Mouse (Mus musculus): ENCODE data around the gene Ylpm1. TPM values are rescaled to one million over a fixed set of nuclear protein-coding genes. Genes with fewer than 3 reads are reported as not detected.

Gene Ylpm1
- polyA plus RNA-seq, 1 experiment from 2014 or later = 45.3 TPM

DNA sequence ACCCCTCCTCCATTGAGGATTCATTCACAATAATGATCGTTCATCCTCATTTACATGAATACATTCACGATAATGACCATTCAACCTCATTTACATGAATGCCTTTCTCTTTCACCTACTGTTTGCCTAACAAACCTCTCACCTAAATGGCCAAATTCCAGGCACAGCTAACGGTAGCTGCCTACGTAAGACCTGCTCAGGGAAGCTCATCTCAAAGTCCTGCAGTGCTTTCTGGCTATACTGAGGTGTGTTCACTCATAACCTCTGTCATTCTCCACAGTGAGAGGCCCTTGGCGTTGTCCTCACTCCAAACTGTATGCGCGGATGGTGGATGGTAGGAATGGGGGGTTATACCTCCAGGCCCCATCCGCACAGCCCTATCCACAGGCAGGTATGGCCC, 108.7 kb downstream of the Ylpm1 start:
- DNase-seq (ENCODE audit: low spot score) = no peak
- WGBS = 87% methylated on average over 8 of the region's 8 CpGs
- Histone ChIP-seq H3K27me3 (ENCODE audit: control insufficient read depth, insufficient read depth, low read length) (no peaks in the 10 kb centered on the region), H3K27ac (replicated peaks; ENCODE audit: low read depth, low read length) (no peak overlapping the region), H3K9me3 (replicated peaks; ENCODE audit: control insufficient read depth, low read length) (no peaks in the 10 kb centered on the region), H3K36me3 (replicated peaks; ENCODE audit: control insufficient read depth, insufficient read depth, low read depth, low read length) (no peaks in the 10 kb centered on the region), H3K4me2 (ENCODE audit: low read depth, low read length) (no peak overlapping the region), H3K9ac (replicated peaks; ENCODE audit: low read length) (no peak overlapping the region), H3K4me1 (ENCODE audit: control insufficient read depth, insufficient read depth, low read length) (no peaks in the 10 kb centered on the region), H3K4me3 (ENCODE audit: low read depth, low read length) (no peak overlapping the region)
- no peak for ATAC-seq (replicated peaks; ENCODE audit: insufficient number of reproducible peaks, low FRiP score, low TSS enrichment, low read depth)

DNA sequence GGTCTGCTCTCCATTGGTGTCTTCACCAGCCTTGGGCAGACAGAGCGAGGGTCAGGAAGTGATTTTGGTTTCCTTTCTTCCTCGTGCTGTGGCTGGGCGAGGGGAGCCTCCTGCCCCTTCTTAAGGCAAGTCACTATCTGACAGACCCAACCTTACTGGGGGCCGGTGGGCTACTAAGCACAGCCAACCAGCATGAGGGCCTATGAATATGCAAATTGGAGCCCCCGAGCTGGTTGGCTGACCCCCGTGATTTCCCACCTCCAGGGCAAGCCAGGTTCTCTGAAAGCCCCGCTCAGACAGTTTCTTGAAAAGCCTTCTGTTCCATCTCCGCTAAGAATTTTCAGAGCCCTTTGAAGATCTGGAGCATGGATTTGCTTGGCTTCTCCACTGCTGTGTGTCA, 110.2 kb downstream of the Ylpm1 start:
- no peak for ATAC-seq (replicated peaks; ENCODE audit: insufficient number of reproducible peaks, low FRiP score, low TSS enrichment, low read depth)
- no peak overlapping the region for H3K9ac ChIP-seq (replicated peaks; ENCODE audit: low read length)

DNA sequence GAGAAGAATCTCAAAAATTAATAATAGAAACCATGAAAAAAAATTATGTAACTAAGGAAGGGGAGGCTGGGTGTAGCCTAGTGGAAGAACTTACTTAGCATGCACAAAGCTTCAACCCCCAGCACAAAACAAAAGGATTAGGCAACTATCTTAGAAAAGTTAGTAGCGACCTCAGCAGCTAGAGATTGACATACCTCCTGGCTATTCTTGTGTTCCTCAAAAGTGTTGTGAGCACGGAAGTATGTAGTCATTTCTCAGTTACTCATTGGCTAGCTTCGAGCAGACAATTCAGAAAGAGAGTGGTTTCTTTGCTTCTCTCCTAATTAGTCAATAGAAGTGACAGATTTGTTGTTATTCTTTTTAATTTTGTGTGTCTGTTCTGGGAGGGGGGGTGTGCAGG, 112.5 kb downstream of the Ylpm1 start:
- Histone ChIP-seq H3K4me3 (ENCODE audit: low read depth, low read length) (no peak overlapping the region), H3K9me3 (replicated peaks; ENCODE audit: control insufficient read depth, low read length) (no peaks in the 10 kb centered on the region), H3K27ac (replicated peaks; ENCODE audit: low read depth, low read length) (no peak overlapping the region), H3K4me1 (ENCODE audit: control insufficient read depth, insufficient read depth, low read length) (peaks cover 3% of the 10 kb centered on the region), H3K27me3 (ENCODE audit: control insufficient read depth, insufficient read depth, low read length) (no peaks in the 10 kb centered on the region), H3K36me3 (replicated peaks; ENCODE audit: control insufficient read depth, insufficient read depth, low read depth, low read length) (no peaks in the 10 kb centered on the region), H3K4me2 (ENCODE audit: low read depth, low read length) (no peak overlapping the region), H3K9ac (replicated peaks; ENCODE audit: low read length) (no peak overlapping the region)
- 68% methylated on average over 3 of the region's 3 CpGs for WGBS
- DNase-seq (ENCODE audit: low spot score) (no peak), ATAC-seq (replicated peaks; ENCODE audit: insufficient number of reproducible peaks, low FRiP score, low TSS enrichment, low read depth) (no peak)

More for the DNA sequence above, 110.2 kb downstream of the Ylpm1 start:
- peak; percentile 50 for DNase-seq (ENCODE audit: low spot score)
- Histone ChIP-seq H3K27me3 (ENCODE audit: control insufficient read depth, insufficient read depth, low read length) (no peaks in the 10 kb centered on the region), H3K36me3 (replicated peaks; ENCODE audit: control insufficient read depth, insufficient read depth, low read depth, low read length) (no peaks in the 10 kb centered on the region), H3K27ac (replicated peaks; ENCODE audit: low read depth, low read length) (no peak overlapping the region), H3K4me1 (ENCODE audit: control insufficient read depth, insufficient read depth, low read length) (no peaks in the 10 kb centered on the region), H3K4me3 (ENCODE audit: low read depth, low read length) (no peak overlapping the region), H3K9me3 (replicated peaks; ENCODE audit: control insufficient read depth, low read length) (no peaks in the 10 kb centered on the region), H3K4me2 (ENCODE audit: low read depth, low read length) (peak overlapping the region; percentile 23)
- 1% methylated on average over 8 of the region's 8 CpGs for WGBS

DNA sequence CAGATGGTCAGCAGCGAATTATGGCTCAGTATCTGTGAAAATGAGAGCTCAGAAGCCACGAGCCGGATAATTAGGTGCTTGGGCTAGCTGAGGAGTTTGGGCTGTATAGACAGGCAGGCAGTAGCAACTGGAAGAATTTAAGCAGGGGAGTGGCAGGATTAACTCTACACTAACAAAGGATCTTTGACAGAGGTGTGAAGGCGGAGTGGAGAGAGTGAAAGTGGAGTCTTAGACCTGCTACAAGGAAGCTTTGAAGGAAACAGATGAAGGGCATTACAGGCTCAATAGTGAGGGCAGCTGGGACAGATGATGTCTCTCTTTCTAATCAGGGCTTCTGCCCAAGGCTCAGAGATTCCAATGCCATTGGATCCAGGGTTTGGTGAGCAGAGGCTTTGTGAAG, 113.3 kb downstream of the Ylpm1 start:
- WGBS = 42% methylated on average over 4 of the region's 4 CpGs
- no peaks in the 10 kb centered on the region for H3K27me3 ChIP-seq (ENCODE audit: control insufficient read depth, insufficient read depth, low read length)
- peaks cover 3% of the 10 kb centered on the region for H3K4me1 ChIP-seq (ENCODE audit: control insufficient read depth, insufficient read depth, low read length)
- H3K4me2 ChIP-seq (ENCODE audit: low read depth, low read length) = no peak overlapping the region
- H3K27ac ChIP-seq (replicated peaks; ENCODE audit: low read depth, low read length) = no peak overlapping the region
- no peak for DNase-seq (ENCODE audit: low spot score)
- H3K36me3 ChIP-seq (replicated peaks; ENCODE audit: control insufficient read depth, insufficient read depth, low read depth, low read length) = no peaks in the 10 kb centered on the region
- no peak overlapping the region for H3K9ac ChIP-seq (replicated peaks; ENCODE audit: low read length)
- H3K4me3 ChIP-seq (ENCODE audit: low read depth, low read length) = no peak overlapping the region
- no peaks in the 10 kb centered on the region for H3K9me3 ChIP-seq (replicated peaks; ENCODE audit: control insufficient read depth, low read length)
- ATAC-seq (replicated peaks; ENCODE audit: insufficient number of reproducible peaks, low FRiP score, low TSS enrichment, low read depth) = no peak

DNA sequence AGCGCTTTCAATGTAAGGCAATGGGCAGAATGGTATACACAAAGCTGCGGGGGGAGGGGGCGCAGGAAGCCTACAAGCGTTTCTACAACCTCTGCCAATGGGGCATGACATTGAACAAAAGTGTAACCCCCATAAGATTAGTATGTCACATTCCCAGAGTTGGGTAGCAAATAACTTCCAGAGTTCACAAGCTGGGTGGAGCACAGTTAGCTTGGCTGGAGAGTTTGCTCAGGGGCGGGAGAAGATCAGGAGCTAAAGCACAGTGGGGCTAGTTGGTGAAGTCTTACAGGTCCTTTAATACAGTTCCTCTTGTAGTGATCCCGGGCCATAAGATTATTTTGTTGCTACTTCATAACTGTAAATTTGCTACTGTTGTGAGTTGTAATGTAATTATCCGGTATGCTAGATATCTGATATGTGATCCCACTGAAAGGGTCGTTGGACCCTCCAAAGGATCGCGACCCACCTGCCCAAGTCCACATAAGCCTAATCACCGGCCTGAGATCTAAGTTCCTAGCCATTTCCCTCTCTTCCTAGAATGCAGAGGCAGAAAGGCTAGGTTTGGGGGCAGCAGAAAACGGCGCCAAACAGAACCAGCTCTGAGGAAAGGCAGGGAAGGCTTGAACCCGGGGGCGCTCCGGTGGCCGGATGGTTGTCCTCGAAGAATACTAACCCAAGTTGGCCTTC, 114.0 kb downstream of the Ylpm1 start:
- Histone ChIP-seq H3K4me1 (ENCODE audit: control insufficient read depth, insufficient read depth, low read length) (peaks cover 3% of the 10 kb centered on the region), H3K9ac (replicated peaks; ENCODE audit: low read length) (peak overlapping the region; percentile 97), H3K27ac (replicated peaks; ENCODE audit: low read depth, low read length) (peak overlapping the region; percentile 72), H3K27me3 (ENCODE audit: control insufficient read depth, insufficient read depth, low read length) (no peaks in the 10 kb centered on the region), H3K4me2 (ENCODE audit: low read depth, low read length) (peak overlapping the region; percentile 84), H3K36me3 (replicated peaks; ENCODE audit: control insufficient read depth, insufficient read depth, low read depth, low read length) (peaks cover 3% of the 10 kb centered on the region; the same call in 1 of the 2 replicates), H3K9me3 (replicated peaks; ENCODE audit: control insufficient read depth, low read length) (no peaks in the 10 kb centered on the region), H3K4me3 (ENCODE audit: low read depth, low read length) (peak overlapping the region; percentile 100)
- WGBS = 16% methylated on average over 18 of the region's 18 CpGs
- DNase-seq (ENCODE audit: low spot score) (peak; percentile 33), ATAC-seq (replicated peaks; ENCODE audit: insufficient number of reproducible peaks, low FRiP score, low TSS enrichment, low read depth) (peak; percentile 49; the same call in 1 of the 2 replicates)

DNA sequence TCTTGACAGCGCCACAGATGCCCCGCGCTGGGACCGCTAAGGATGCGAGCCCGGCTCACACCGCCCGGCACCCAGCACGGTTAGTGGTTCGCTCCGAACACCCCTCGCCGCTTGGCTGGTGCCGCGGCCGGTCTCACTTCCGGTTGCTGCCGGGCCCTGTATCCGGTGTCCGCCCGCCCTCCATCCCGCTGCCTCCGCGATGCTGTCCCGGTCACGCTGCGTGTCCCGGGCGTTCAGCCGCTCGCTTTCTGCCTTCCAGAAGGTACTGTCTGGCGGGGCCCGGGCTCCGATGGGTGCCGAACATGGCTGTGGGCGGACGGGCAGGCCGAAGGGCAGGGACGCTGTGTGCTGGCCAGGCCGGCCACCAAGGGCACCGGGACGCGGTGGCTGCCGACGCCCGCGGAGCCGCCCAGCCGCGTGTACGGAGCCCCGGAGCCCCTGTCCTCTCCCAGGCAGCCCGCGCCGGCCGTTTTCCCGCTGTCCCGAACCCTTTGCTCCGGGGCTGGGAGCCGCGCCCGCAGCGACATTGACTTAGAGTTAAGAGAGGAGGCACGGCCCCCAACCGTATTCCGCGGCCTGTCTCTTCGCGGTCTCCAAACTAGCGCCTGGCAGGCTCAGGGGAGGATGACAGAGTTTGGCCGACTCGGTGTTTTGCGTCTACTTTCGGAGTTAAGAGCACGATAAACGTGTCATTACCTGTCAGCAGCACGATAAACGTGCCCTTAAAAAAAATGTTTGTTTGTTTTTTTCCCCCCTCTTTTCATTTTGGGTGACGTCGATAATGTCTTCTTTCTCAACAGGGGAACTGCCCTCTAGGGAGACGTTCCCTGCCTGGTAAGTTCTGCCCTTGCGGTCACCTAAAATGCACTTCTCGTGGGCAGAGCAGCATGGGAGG, 114.8 kb downstream of the Ylpm1 start, which contains the start of the genes Prox2 and Dlst:
Prox2 (minus strand) TSS at position 62 of the 895 bp plus-strand sequence.
Dlst (plus strand) TSS at position 136 of the 895 bp plus-strand sequence.
- Histone ChIP-seq H3K9ac (replicated peaks; ENCODE audit: low read length) (peak within 1 kb of the TSS; percentile 97), H3K4me2 (ENCODE audit: low read depth, low read length) (peak within 1 kb of the TSS; percentile 84), H3K27ac (replicated peaks; ENCODE audit: low read depth, low read length) (peak within 1 kb of the TSS; percentile 72), H3K27me3 (ENCODE audit: control insufficient read depth, insufficient read depth, low read length) (no peaks in the 10 kb centered on the region), H3K9me3 (replicated peaks; ENCODE audit: control insufficient read depth, low read length) (no peaks in the 10 kb centered on the region), H3K4me3 (ENCODE audit: low read depth, low read length) (peak within 1 kb of the TSS; percentile 100), H3K4me1 (ENCODE audit: control insufficient read depth, insufficient read depth, low read length) (peaks cover 3% of the 10 kb centered on the region), H3K36me3 (replicated peaks; ENCODE audit: control insufficient read depth, insufficient read depth, low read depth, low read length) (peaks cover 3% of the 10 kb centered on the region; the same call in 1 of the 2 replicates)
- under 1% methylated on average over 83 of the region's 83 CpGs for WGBS
- DNase-seq (ENCODE audit: low spot score) (peak; percentile 88), ATAC-seq (replicated peaks; ENCODE audit: insufficient number of reproducible peaks, low FRiP score, low TSS enrichment, low read depth) (peak; percentile 90)

DNA sequence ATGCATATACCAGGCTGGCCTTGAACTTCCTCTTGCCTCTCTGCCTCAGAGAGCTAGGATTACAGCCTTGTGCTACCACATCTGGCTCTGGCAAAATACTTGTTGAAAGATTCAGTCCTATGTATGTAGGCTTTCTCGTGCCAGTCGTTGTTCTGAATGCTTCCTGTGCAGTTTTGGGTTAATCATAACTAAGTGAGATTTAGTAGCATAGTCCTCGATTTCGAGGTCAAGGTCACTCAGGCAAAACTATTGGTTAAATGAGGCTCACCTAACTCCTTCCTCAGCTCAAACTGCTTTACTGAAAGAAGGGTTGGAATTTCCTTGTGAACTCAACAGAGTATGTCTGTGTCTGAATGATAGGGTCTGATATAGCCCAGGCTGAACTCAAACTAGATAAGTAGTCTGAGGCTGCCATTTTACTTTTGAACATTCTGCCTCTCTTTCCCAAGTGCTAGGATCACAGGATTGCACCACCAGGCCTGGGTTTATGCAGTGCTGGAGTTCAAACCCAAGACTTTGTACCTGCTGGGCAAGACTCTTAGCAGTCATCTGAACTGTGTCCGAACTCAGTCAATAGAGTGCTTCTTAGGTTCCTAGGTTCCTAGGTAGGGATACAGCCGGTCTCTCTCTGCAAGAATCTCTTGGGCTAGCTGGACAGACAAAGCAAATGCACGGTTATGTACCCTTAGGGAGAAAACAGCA, 116.6 kb downstream of the Ylpm1 start:
- H3K9me3 ChIP-seq (replicated peaks; ENCODE audit: control insufficient read depth, low read length) = no peaks in the 10 kb centered on the region
- no peak overlapping the region for H3K4me3 ChIP-seq (ENCODE audit: low read depth, low read length)
- no peaks in the 10 kb centered on the region for H3K27me3 ChIP-seq (ENCODE audit: control insufficient read depth, insufficient read depth, low read length)
- DNase-seq (ENCODE audit: low spot score) = no peak
- H3K4me2 ChIP-seq (ENCODE audit: low read depth, low read length) = no peak overlapping the region
- no peak for ATAC-seq (replicated peaks; ENCODE audit: insufficient number of reproducible peaks, low FRiP score, low TSS enrichment, low read depth)
- H3K27ac ChIP-seq (replicated peaks; ENCODE audit: low read depth, low read length) = no peak overlapping the region
- H3K9ac ChIP-seq (replicated peaks; ENCODE audit: low read length) = no peak overlapping the region
- 88% methylated on average over 7 of the region's 7 CpGs for WGBS
- H3K36me3 ChIP-seq (replicated peaks; ENCODE audit: control insufficient read depth, insufficient read depth, low read depth, low read length) = peaks cover 3% of the 10 kb centered on the region; the same call in 1 of the 2 replicates
- peaks cover 3% of the 10 kb centered on the region for H3K4me1 ChIP-seq (ENCODE audit: control insufficient read depth, insufficient read depth, low read length)
